Mouse (Mus musculus): ENCODE measurements around the gene Gm10073. TPM values are rescaled to one million over a fixed set of nuclear protein-coding genes. Genes with fewer than 3 reads are reported as not detected.
A peak's percentile ranks its signal among the peaks of the same experiment; 100 is the strongest.

Gm10073 gene
- polyA plus RNA-seq, 1 experiment from 2014 or later: 8.8 TPM

- Histone ChIP-seq H3K4me3 (ENCODE audit: low read depth, low read length) (no peak overlapping the region), H3K27me3 (replicated peaks; ENCODE audit: control insufficient read depth, insufficient read depth, low read length) (no peaks in the 10 kb centered on the region), H3K9me3 (ENCODE audit: control insufficient read depth) (no peaks in the 10 kb centered on the region), H3K4me1 (replicated peaks; ENCODE audit: control insufficient read depth, insufficient read depth, low read length) (no peaks in the 10 kb centered on the region), H3K36me3 (ENCODE audit: control insufficient read depth, insufficient read depth) (no peaks in the 10 kb centered on the region), H3K27ac (ENCODE audit: low read depth, low read length) (no peak overlapping the region), H3K9ac (ENCODE audit: low read depth, low read length) (no peak overlapping the region), H3K4me2 (replicated peaks; ENCODE audit: low read depth) (no peak overlapping the region)
- no peak for TF ChIP-seq CTCF (IDR thresholded peaks at IDR 0.05; ENCODE audit: low read depth)
- no peak for ATAC-seq
- WGBS: 100% methylated on average over 1 of the region's 1 CpGs
Measured at GRCm38 (mm10) chr8:106550906-106551305, 22.4 kb downstream of the Gm10073 start.

- Histone ChIP-seq H3K27me3 (replicated peaks; ENCODE audit: control insufficient read depth, insufficient read depth, low read length) (no peaks in the 10 kb centered on the region), H3K4me1 (replicated peaks; ENCODE audit: control insufficient read depth, insufficient read depth, low read length) (no peaks in the 10 kb centered on the region), H3K4me3 (ENCODE audit: low read depth, low read length) (no peak overlapping the region), H3K36me3 (ENCODE audit: control insufficient read depth, insufficient read depth) (no peaks in the 10 kb centered on the region), H3K4me2 (replicated peaks; ENCODE audit: low read depth) (no peak overlapping the region), H3K27ac (ENCODE audit: low read depth, low read length) (no peak overlapping the region), H3K9me3 (ENCODE audit: control insufficient read depth) (no peaks in the 10 kb centered on the region), H3K9ac (ENCODE audit: low read depth, low read length) (no peak overlapping the region)
- no peak for TF ChIP-seq CTCF (IDR thresholded peaks at IDR 0.05; ENCODE audit: low read depth)
- ATAC-seq: peak; percentile 60; the same call in 1 of the 2 replicates
- WGBS: 43% methylated on average over 10 of the region's 10 CpGs
Measured at GRCm38 (mm10) chr8:106548366-106548936, 24.8 kb downstream of the Gm10073 start.

DNA sequence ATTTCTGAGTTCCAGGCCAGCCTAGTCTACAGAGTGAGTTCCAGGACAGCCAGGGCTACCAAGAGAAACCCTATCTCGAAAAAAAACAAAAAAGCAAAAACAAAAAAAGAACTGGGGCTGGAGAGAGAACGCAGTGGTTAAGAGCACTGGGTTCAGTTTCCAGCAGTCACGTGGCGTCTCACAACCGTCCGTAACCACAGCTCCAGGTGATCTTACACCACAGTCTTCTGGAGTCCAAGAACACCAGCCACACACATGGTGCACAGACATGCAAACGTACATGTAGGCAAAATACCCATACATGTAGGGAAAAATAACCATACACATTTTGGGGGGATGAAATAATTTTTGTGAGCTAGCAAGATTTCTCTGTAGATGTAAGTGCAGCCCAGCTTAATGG lies 26.5 kb downstream of the Gm10073 start:
- H3K4me1 ChIP-seq (replicated peaks; ENCODE audit: control insufficient read depth, insufficient read depth, low read length): no peaks in the 10 kb centered on the region
- H3K27ac ChIP-seq (ENCODE audit: low read depth, low read length): no peak overlapping the region
- no peak overlapping the region for H3K4me2 ChIP-seq (replicated peaks; ENCODE audit: low read depth)
- no peaks in the 10 kb centered on the region for H3K9me3 ChIP-seq (ENCODE audit: control insufficient read depth)
- 93% methylated on average over 7 of the region's 7 CpGs for WGBS
- no peaks in the 10 kb centered on the region for H3K36me3 ChIP-seq (ENCODE audit: control insufficient read depth, insufficient read depth)
- no peak overlapping the region for H3K9ac ChIP-seq (ENCODE audit: low read depth, low read length)
- ATAC-seq: no peak
- TF ChIP-seq CTCF (IDR thresholded peaks at IDR 0.05; ENCODE audit: low read depth): no peak
- no peaks in the 10 kb centered on the region for H3K27me3 ChIP-seq (replicated peaks; ENCODE audit: control insufficient read depth, insufficient read depth, low read length)
- no peak overlapping the region for H3K4me3 ChIP-seq (ENCODE audit: low read depth, low read length)

DNA sequence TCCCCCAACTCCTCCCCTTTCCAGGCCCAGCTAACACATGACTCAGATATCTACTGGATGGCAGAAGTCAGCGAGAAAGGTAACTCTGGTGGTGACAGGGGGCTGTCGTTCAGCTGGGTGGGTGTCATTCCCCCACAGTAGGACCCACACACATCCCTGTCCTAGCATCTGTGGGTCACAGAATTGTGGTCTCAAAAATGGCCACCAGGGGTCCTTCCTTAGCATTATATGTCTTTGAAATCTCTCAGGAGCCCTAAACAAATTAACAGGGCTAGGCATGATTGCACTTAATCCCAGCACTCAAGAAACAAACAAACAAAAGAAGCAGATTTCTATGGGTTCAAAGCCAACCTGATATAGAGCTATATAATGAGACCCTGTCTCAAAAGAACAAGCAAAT lies 28.1 kb downstream of the Gm10073 start:
- no peaks in the 10 kb centered on the region for H3K36me3 ChIP-seq (ENCODE audit: control insufficient read depth, insufficient read depth)
- H3K4me2 ChIP-seq (replicated peaks; ENCODE audit: low read depth): no peak overlapping the region
- no peaks in the 10 kb centered on the region for H3K27me3 ChIP-seq (replicated peaks; ENCODE audit: control insufficient read depth, insufficient read depth, low read length)
- 67% methylated on average over 2 of the region's 2 CpGs for WGBS
- no peak overlapping the region for H3K9ac ChIP-seq (ENCODE audit: low read depth, low read length)
- ATAC-seq: no peak
- no peaks in the 10 kb centered on the region for H3K9me3 ChIP-seq (ENCODE audit: control insufficient read depth)
- peak; percentile 55 for TF ChIP-seq CTCF (IDR thresholded peaks at IDR 0.05; ENCODE audit: low read depth)
- H3K4me1 ChIP-seq (replicated peaks; ENCODE audit: control insufficient read depth, insufficient read depth, low read length): no peaks in the 10 kb centered on the region
- no peak overlapping the region for H3K27ac ChIP-seq (ENCODE audit: low read depth, low read length)
- H3K4me3 ChIP-seq (ENCODE audit: low read depth, low read length): no peak overlapping the region

DNA sequence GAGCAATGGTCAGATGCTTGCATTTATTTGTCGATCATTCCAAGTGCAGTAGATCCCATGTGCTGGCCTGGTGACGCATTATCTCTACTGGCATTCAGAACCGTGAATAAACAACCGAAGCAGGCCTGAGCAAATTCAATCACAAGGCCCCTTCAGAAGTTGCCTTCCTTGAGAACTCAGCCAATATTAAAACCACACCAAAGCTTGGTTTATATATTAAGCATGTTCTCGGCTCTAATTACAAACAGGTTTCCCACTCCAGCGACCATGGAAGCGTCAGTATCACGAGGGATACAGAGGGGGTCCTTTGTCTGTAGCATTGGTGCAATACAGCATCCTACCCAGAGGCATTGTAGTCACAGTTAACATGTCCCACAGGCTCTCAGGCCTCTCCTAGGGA lies 30.2 kb downstream of the Gm10073 start:
- no peak for ATAC-seq
- no peaks in the 10 kb centered on the region for H3K4me1 ChIP-seq (replicated peaks; ENCODE audit: control insufficient read depth, insufficient read depth, low read length)

GRCm38 (mm10) chr8:106541002-106541401 lies 32.3 kb downstream of the Gm10073 start:
- H3K4me3 ChIP-seq (ENCODE audit: low read depth, low read length): no peak overlapping the region
- no peak for TF ChIP-seq CTCF (IDR thresholded peaks at IDR 0.05; ENCODE audit: low read depth)
- no peaks in the 10 kb centered on the region for H3K4me1 ChIP-seq (replicated peaks; ENCODE audit: control insufficient read depth, insufficient read depth, low read length)
- H3K9ac ChIP-seq (ENCODE audit: low read depth, low read length): no peak overlapping the region
- 74% methylated on average over 11 of the region's 11 CpGs for WGBS
- no peak for ATAC-seq
- H3K27ac ChIP-seq (ENCODE audit: low read depth, low read length): no peak overlapping the region
- H3K9me3 ChIP-seq (ENCODE audit: control insufficient read depth): no peaks in the 10 kb centered on the region
- H3K4me2 ChIP-seq (replicated peaks; ENCODE audit: low read depth): no peak overlapping the region
- H3K27me3 ChIP-seq (replicated peaks; ENCODE audit: control insufficient read depth, insufficient read depth, low read length): no peaks in the 10 kb centered on the region
- H3K36me3 ChIP-seq (ENCODE audit: control insufficient read depth, insufficient read depth): no peaks in the 10 kb centered on the region

More for the DNA sequence above, 30.2 kb downstream of the Gm10073 start:
- no peaks in the 10 kb centered on the region for H3K27me3 ChIP-seq (replicated peaks; ENCODE audit: control insufficient read depth, insufficient read depth, low read length)
- no peak overlapping the region for H3K9ac ChIP-seq (ENCODE audit: low read depth, low read length)
- no peak for TF ChIP-seq CTCF (IDR thresholded peaks at IDR 0.05; ENCODE audit: low read depth)
- H3K4me3 ChIP-seq (ENCODE audit: low read depth, low read length): no peak overlapping the region
- no peaks in the 10 kb centered on the region for H3K36me3 ChIP-seq (ENCODE audit: control insufficient read depth, insufficient read depth)
- H3K27ac ChIP-seq (ENCODE audit: low read depth, low read length): no peak overlapping the region
- H3K4me2 ChIP-seq (replicated peaks; ENCODE audit: low read depth): no peak overlapping the region
- 88% methylated on average over 8 of the region's 8 CpGs for WGBS
- H3K9me3 ChIP-seq (ENCODE audit: control insufficient read depth): no peaks in the 10 kb centered on the region

- Histone ChIP-seq H3K27me3 (replicated peaks; ENCODE audit: control insufficient read depth, insufficient read depth, low read length) (no peaks in the 10 kb centered on the region), H3K4me1 (replicated peaks; ENCODE audit: control insufficient read depth, insufficient read depth, low read length) (no peaks in the 10 kb centered on the region), H3K9ac (ENCODE audit: low read depth, low read length) (no peak overlapping the region), H3K9me3 (ENCODE audit: control insufficient read depth) (no peaks in the 10 kb centered on the region), H3K27ac (ENCODE audit: low read depth, low read length) (no peak overlapping the region), H3K4me3 (ENCODE audit: low read depth, low read length) (no peak overlapping the region), H3K36me3 (ENCODE audit: control insufficient read depth, insufficient read depth) (no peaks in the 10 kb centered on the region), H3K4me2 (replicated peaks; ENCODE audit: low read depth) (no peak overlapping the region)
- no peak for ATAC-seq
- WGBS: 74% methylated on average over 5 of the region's 5 CpGs
- TF ChIP-seq CTCF (IDR thresholded peaks at IDR 0.05; ENCODE audit: low read depth): no peak
Measured at GRCm38 (mm10) chr8:106539193-106539592, 34.1 kb downstream of the Gm10073 start.
